Mouse (Mus musculus) liver, postnatal 0 days (tissue): ENCODE measurements at regions not wholly inside any gene's neighbourhood (a gene's known extent, or its start where the extent isn't known, plus 50 kb on each side); places are given as distances from the start of the nearest gene placed in this dataset.

Experiments used
- CTCF ChIP-seq: sonication (generic); IDR thresholded peaks from 2 replicates; pipeline ENCODE4 v1.5.1; 2016; ENCODE audit warnings: antibody characterized with exemption, low read depth
- EP300 ChIP-seq: IDR thresholded peaks from 2 replicates; pipeline ENCODE4 v1.6.1; 2016; ENCODE audit warnings: antibody characterized with exemption, low read depth, mild to moderate bottlenecking

DNA sequence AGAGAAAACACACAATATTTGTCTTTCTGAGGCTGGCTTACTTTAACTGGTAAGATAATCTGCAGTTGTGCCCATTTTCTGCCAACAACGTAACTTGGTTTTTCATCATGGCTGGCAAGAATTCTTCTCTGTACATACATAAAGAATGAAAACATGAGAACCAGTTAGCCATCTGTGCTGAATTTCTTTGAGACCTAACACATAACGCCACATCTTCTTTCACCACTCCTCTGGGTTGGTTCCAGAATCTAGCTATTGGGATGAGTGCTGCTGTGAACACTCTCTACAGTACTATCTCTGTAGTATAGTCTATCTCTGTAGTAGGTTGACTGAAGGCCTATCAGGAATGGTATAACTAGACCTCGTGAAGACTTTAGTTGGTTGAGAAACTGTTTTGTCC lies 132.1 kb downstream of the 1700020N01Rik start:
- no peak for TF ChIP-seq CTCF
- no peak for TF ChIP-seq EP300
